Mouse (Mus musculus): ENCODE results near the gene Olfr1279. TPM values are rescaled to one million over a fixed set of nuclear protein-coding genes. Genes with fewer than 3 reads are reported as not detected.
"Not testable (repeated sequence)": the region's sequence is repeated elsewhere in the genome, so short reads cannot be mapped to it uniquely, and the experiment has no call there.

Gene Olfr1279
- not detected in 2 replicates for polyA plus RNA-seq (2015; fragmentation: Nextera tagmentation; extraction: Ambion mirVana)

DNA sequence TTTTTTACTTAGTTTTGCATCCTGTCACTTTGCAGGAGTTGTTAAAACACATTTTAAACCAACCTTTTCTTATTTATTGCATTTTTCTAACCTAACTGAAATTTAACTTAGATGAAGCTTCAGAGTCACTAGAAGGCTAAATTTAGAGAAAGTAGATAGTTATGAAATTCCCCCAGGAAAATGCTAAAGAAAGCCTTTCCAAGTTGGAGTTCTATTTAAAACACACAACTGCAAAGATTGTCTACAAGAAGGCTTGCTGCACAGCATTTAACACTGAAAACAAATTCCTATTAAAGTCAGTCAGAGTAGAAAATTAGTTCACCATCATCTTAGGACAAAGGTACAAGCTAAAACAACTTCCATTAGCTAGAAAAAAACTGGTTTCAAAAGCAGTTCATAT, at the start of gene Olfr1279:
Olfr1279 (plus strand) TSS at position 262 of the 400 bp plus-strand sequence.
- Histone ChIP-seq H3K9ac (no peak within 1 kb of the TSS), H3K4me1 (no peaks in the 10 kb centered on the region), H3K27me3 (no peaks in the 10 kb centered on the region), H3K9me3 (replicated peaks) (no peaks in the 10 kb centered on the region), H3K4me3 (replicated peaks) (no peak within 1 kb of the TSS), H3K36me3 (no peaks in the 10 kb centered on the region), H3K27ac (no peak within 1 kb of the TSS), H3K4me2 (no peak within 1 kb of the TSS)
- ATAC-seq (replicated peaks; ENCODE audit: low FRiP score), result no peak

DNA sequence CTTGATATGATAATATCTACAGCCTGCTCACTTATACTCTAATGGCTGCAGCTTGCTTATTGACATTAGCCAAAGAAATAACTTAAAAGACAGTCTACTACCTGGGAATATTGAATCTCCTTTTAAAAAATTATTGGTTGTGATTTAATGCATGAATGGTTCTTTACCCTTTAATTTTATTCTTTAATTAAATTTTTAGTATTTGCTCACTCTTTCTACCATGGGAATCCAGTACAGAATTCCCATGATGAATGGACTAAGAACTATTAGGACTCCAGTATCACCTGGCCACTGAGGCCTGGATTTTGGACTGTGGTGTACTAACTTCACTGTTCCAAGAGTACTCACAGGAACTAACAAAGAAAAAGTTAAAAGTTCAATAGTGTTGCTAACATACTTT, 46.2 kb upstream of the Olfr1279 start, which contains the start of gene Olfr1276:
Olfr1276 (plus strand) TSS at position 301 of the 400 bp plus-strand sequence.
- ATAC-seq (replicated peaks; ENCODE audit: low FRiP score), result no peak
- no peaks in the 10 kb centered on the region for H3K9me3 ChIP-seq (replicated peaks)
- no peak within 1 kb of the TSS for H3K27ac ChIP-seq
- no peak within 1 kb of the TSS for H3K4me3 ChIP-seq (replicated peaks)
- H3K4me1 ChIP-seq, result no peaks in the 10 kb centered on the region
- H3K4me2 ChIP-seq, result no peak within 1 kb of the TSS
- no peaks in the 10 kb centered on the region for H3K36me3 ChIP-seq
- no peak within 1 kb of the TSS for H3K9ac ChIP-seq
- H3K27me3 ChIP-seq, result no peaks in the 10 kb centered on the region

DNA sequence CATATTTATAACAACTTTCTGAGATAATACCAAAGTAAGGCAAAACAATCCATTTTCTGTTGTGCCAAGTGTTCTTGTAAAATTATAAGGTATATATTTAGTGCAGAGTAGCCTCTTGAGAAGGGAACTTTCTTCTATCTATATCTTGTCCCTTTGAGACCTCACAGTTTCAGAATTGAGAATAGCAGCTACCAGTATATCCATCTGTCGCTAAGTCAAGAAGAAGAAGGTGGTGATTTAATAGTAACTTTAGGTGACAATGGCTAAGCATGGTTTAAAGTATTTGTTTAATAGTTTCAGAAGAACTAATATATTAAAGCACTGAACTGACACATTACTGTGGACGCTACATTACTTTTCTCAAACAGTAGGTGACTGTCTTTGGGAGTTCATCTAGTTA, 26.4 kb upstream of the Olfr1279 start, which contains the start of gene Olfr1277:
Olfr1277 (minus strand) TSS at position 101 of the 400 bp plus-strand sequence.
- 74% methylated on average over 2 of the region's 2 CpGs for WGBS
- Histone ChIP-seq H3K27ac (no peak within 1 kb of the TSS), H3K4me1 (no peaks in the 10 kb centered on the region), H3K27me3 (no peaks in the 10 kb centered on the region), H3K36me3 (no peaks in the 10 kb centered on the region), H3K4me3 (replicated peaks) (no peak within 1 kb of the TSS), H3K9me3 (replicated peaks) (no peaks in the 10 kb centered on the region), H3K9ac (no peak within 1 kb of the TSS), H3K4me2 (no peak within 1 kb of the TSS)
- ATAC-seq (replicated peaks; ENCODE audit: low FRiP score), result no peak

DNA sequence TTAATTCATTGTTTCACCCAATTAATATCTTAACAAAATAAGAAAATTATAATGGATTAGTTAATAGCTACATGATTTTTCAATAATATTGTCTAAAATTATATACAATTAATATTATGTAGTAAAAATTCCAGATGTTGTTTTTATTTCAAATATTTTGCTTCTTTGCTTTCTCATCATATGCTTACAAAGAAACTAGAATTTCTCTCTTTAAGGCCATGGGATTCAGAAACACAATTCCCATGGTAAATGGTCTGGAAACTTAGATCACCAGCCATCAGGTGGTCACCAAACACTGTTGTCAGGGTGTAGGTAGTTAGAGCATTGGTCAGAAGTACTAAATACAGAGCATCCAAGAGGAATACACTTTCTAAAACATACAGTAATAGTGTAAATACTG, 10.6 kb upstream of the Olfr1279 start, which contains the start of gene Olfr1278:
Olfr1278 (plus strand) TSS at position 301 of the 400 bp plus-strand sequence.
- H3K9ac ChIP-seq, result no peak within 1 kb of the TSS
- no peak within 1 kb of the TSS for H3K4me3 ChIP-seq (replicated peaks)
- no peak for ATAC-seq (replicated peaks; ENCODE audit: low FRiP score)
- H3K27me3 ChIP-seq, result no peaks in the 10 kb centered on the region
- no peaks in the 10 kb centered on the region for H3K36me3 ChIP-seq
- no peak within 1 kb of the TSS for H3K27ac ChIP-seq
- no peaks in the 10 kb centered on the region for H3K4me1 ChIP-seq
- no peak within 1 kb of the TSS for H3K4me2 ChIP-seq
- no peaks in the 10 kb centered on the region for H3K9me3 ChIP-seq (replicated peaks)

DNA sequence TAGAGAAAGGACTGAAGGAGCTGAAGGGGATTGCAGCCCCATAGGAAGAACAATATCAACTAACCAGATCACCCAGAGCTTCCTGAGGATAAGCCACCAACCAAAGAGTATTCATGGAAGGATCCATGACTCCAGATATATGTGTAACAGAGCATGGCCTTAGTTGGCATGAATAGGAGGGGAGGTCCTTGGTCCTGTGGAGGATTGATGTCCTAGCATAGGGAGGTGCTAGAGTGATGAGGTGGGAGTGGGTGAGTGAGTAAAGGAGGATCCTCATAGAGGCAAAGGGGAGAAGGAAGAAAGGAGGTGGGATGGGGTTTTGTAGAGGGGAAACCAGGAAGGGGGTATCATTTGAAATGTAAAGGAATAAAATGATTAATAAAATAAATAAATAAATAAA, 1.9 kb upstream of the Olfr1279 start:
- H3K27me3 ChIP-seq, result no peaks in the 10 kb centered on the region
- no peaks in the 10 kb centered on the region for H3K9me3 ChIP-seq (replicated peaks)
- no peaks in the 10 kb centered on the region for H3K36me3 ChIP-seq
- H3K27ac ChIP-seq, result no peak overlapping the region
- no peak overlapping the region for H3K4me3 ChIP-seq (replicated peaks)
- H3K4me2 ChIP-seq, result no peak overlapping the region
- no peak overlapping the region for H3K9ac ChIP-seq
- H3K4me1 ChIP-seq, result no peaks in the 10 kb centered on the region
- no peak for ATAC-seq (replicated peaks; ENCODE audit: low FRiP score)

DNA sequence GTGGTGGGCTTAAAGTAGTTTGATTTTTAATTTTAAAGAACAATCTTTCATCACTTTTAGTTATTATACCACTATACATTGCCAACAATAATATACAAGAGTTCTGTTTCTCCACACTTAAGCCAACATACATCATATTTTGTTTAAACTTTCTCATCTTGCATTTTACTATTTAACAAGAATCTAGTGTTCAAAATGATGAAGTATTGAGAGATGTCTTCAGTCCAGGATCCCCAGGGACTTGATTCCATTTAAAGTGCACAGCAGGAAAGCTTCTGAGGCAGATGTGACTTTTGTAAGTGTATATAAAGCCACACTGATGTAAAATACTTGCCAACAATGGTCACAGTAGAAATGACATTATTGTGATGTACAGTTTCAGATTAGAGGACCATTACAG, 13.3 kb downstream of the Olfr1279 start, which contains the start of gene Olfr1280:
Olfr1280 (plus strand) TSS at position 301 of the 400 bp plus-strand sequence.
- Histone ChIP-seq H3K36me3 (no peaks in the 10 kb centered on the region), H3K27ac (no peak within 1 kb of the TSS), H3K9me3 (replicated peaks) (no peaks in the 10 kb centered on the region)

DNA sequence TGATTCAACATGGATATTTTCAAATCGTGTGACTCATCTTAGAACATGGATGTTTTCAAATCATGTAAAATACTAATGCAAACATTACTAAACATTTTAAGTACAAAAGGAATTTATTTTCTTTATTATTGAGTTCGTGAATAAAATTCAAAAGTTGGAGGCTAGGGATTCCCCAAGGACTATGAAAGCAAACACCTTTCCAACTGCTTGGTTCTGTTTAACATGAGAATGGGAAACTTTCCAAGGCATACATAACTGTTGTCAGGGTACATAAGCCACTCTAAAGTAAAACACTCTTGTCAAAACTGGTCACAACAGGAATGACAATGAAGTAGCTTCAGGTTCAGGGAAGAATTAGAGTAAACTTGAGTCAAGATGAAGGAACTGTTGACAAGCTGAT, 25.8 kb downstream of the Olfr1279 start, which contains the start of gene Olfr1281:
Olfr1281 (plus strand) TSS at position 301 of the 400 bp plus-strand sequence.
- no peak for ATAC-seq (replicated peaks; ENCODE audit: low FRiP score)
- Histone ChIP-seq H3K36me3 (no peaks in the 10 kb centered on the region), H3K27ac (no peak within 1 kb of the TSS), H3K27me3 (no peaks in the 10 kb centered on the region), H3K9ac (no peak within 1 kb of the TSS), H3K4me2 (no peak within 1 kb of the TSS), H3K9me3 (replicated peaks) (no peaks in the 10 kb centered on the region), H3K4me1 (no peaks in the 10 kb centered on the region), H3K4me3 (replicated peaks) (no peak within 1 kb of the TSS)
- WGBS, result 78% methylated on average over 2 of the region's 2 CpGs

More for the DNA sequence above, 13.3 kb downstream of the Olfr1279 start, which contains the start of gene Olfr1280:
- Histone ChIP-seq H3K4me3 (replicated peaks) (no peak within 1 kb of the TSS), H3K9ac (no peak within 1 kb of the TSS), H3K4me2 (no peak within 1 kb of the TSS), H3K4me1 (no peaks in the 10 kb centered on the region), H3K27me3 (no peaks in the 10 kb centered on the region)
- ATAC-seq (replicated peaks; ENCODE audit: low FRiP score), result no peak

DNA sequence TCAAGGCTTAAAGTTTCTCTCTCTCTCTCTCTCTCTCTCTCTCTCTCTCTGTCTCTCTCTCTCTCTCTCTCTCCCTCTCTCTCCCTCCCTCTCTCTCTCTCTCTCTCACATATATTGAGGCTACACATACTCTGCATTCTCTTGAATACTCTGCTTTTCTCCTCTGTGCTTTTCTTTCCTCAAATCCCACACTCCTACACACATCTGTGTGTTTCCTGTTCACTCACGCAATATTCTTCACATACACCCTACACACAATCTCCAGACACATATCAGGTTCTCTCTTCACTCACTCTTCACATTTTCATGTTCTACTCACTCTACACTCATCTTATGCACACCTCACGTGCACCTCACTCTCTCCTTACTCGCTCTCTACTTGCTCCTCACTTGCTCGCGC, 33.3 kb downstream of the Olfr1279 start:
- H3K4me1 ChIP-seq; H3K27me3 ChIP-seq; H3K36me3 ChIP-seq; H3K9me3 ChIP-seq (replicated peaks); ATAC-seq (replicated peaks; ENCODE audit: low FRiP score); H3K4me3 ChIP-seq (replicated peaks); H3K9ac ChIP-seq; H3K4me2 ChIP-seq; H3K27ac ChIP-seq: not testable (repeated sequence)
- WGBS, result 87% methylated on average over 5 of the region's 5 CpGs

DNA sequence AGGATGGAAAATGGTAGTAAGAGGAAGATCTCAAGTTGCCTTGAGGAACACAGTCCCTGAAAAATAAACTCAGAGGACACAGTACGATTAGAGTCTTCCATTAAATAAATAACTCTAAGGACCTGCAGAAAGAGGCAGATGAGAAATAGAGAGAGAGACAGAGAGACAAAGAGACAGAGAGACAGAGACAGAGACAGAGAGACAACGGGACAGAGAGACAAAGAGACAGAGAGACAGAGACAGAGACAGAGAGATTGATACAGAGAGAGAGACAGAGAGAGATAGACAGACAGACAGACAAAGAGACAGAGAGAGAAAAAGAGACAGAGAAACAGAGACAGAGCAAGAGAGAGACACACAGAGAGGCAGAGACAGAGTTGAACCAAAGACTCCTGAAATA, 35.5 kb downstream of the Olfr1279 start, which contains the start of gene Olfr1282:
Olfr1282 (minus strand) TSS at position 101 of the 400 bp plus-strand sequence.
- no peak within 1 kb of the TSS for H3K9ac ChIP-seq
- no peak within 1 kb of the TSS for H3K27ac ChIP-seq
- no peaks in the 10 kb centered on the region for H3K27me3 ChIP-seq
- ATAC-seq (replicated peaks; ENCODE audit: low FRiP score), result no peak
- no peak within 1 kb of the TSS for H3K4me2 ChIP-seq
- H3K4me1 ChIP-seq, result no peaks in the 10 kb centered on the region
- 76% methylated on average over 2 of the region's 2 CpGs for WGBS
- H3K36me3 ChIP-seq, result no peaks in the 10 kb centered on the region
- H3K9me3 ChIP-seq (replicated peaks), result no peaks in the 10 kb centered on the region
- H3K4me3 ChIP-seq (replicated peaks), result no peak within 1 kb of the TSS

Other genes starting within 250 kb of the Olfr1279 start
- gene Gm13941, start 194.7 kb upstream of the Olfr1279 start, polyA plus RNA-seq (2015; fragmentation: Nextera tagmentation; extraction: Ambion mirVana), result not detected in 2 replicates
- not detected in 2 replicates for gene Gm15130, start 147.7 kb upstream of the Olfr1279 start, polyA plus RNA-seq (2015; fragmentation: Nextera tagmentation; extraction: Ambion mirVana)
- gene 4930430A15Rik, start 71.0 kb upstream of the Olfr1279 start, polyA plus RNA-seq (2015; fragmentation: Nextera tagmentation; extraction: Ambion mirVana), result not detected in 2 replicates
- gene Olfr1275, start 65.3 kb upstream of the Olfr1279 start, polyA plus RNA-seq (2015; fragmentation: Nextera tagmentation; extraction: Ambion mirVana), result not detected in 2 replicates
- gene Olfr1276, start 46.1 kb upstream of the Olfr1279 start, polyA plus RNA-seq (2015; fragmentation: Nextera tagmentation; extraction: Ambion mirVana), result not detected in 2 replicates
- not detected in 2 replicates for gene Olfr1277, start 26.5 kb upstream of the Olfr1279 start, polyA plus RNA-seq (2015; fragmentation: Nextera tagmentation; extraction: Ambion mirVana)
- gene Olfr1278, start 10.5 kb upstream of the Olfr1279 start, polyA plus RNA-seq (2015; fragmentation: Nextera tagmentation; extraction: Ambion mirVana), result not detected in 2 replicates
- gene Olfr1280, start 13.4 kb downstream of the Olfr1279 start, polyA plus RNA-seq (2015; fragmentation: Nextera tagmentation; extraction: Ambion mirVana), result not detected in 2 replicates
- gene Olfr1281, start 25.9 kb downstream of the Olfr1279 start, polyA plus RNA-seq (2015; fragmentation: Nextera tagmentation; extraction: Ambion mirVana), result not detected in 2 replicates
- not detected in 2 replicates for gene Olfr1282, start 35.4 kb downstream of the Olfr1279 start, polyA plus RNA-seq (2015; fragmentation: Nextera tagmentation; extraction: Ambion mirVana)
- gene Olfr1283, start 66.2 kb downstream of the Olfr1279 start, polyA plus RNA-seq (2015; fragmentation: Nextera tagmentation; extraction: Ambion mirVana), result not detected in 2 replicates
- gene Olfr1284, start 74.9 kb downstream of the Olfr1279 start, polyA plus RNA-seq (2015; fragmentation: Nextera tagmentation; extraction: Ambion mirVana), result not detected in 2 replicates
- not detected in 2 replicates for gene Olfr1286, start 122.5 kb downstream of the Olfr1279 start, polyA plus RNA-seq (2015; fragmentation: Nextera tagmentation; extraction: Ambion mirVana)
- gene Olfr1287, start 148.5 kb downstream of the Olfr1279 start, polyA plus RNA-seq (2015; fragmentation: Nextera tagmentation; extraction: Ambion mirVana), result not detected in 2 replicates
- not detected in 2 replicates for gene Olfr1288, start 173.5 kb downstream of the Olfr1279 start, polyA plus RNA-seq (2015; fragmentation: Nextera tagmentation; extraction: Ambion mirVana)
- gene Olfr1289, start 180.2 kb downstream of the Olfr1279 start, polyA plus RNA-seq (2015; fragmentation: Nextera tagmentation; extraction: Ambion mirVana), result not detected in 2 replicates
- gene Olfr1290, start 193.2 kb downstream of the Olfr1279 start, polyA plus RNA-seq (2015; fragmentation: Nextera tagmentation; extraction: Ambion mirVana), result not detected in 2 replicates
- gene Olfr1291-ps1, start 196.5 kb downstream of the Olfr1279 start, polyA plus RNA-seq (2015; fragmentation: Nextera tagmentation; extraction: Ambion mirVana), result not detected in 2 replicates
- not detected in 2 replicates for gene Olfr1293-ps, start 224.6 kb downstream of the Olfr1279 start, polyA plus RNA-seq (2015; fragmentation: Nextera tagmentation; extraction: Ambion mirVana)
- not detected in 2 replicates for gene Olfr1294, start 239.7 kb downstream of the Olfr1279 start, polyA plus RNA-seq (2015; fragmentation: Nextera tagmentation; extraction: Ambion mirVana)

All from kidney, embryonic 15.5 days (tissue).